Mouse (Mus musculus) 416B (cell line): Measurements from ENCODE around the gene Mfsd4a.

Source experiments
- DNase-seq: peaks from one replicate; pipeline ENCODE4 v3.0.0; 2011; ENCODE audit warnings: low read depth

The Mfsd4a gene

GRCm38 (mm10) chr1:132067261-132068255 lies at the start of gene Mfsd4a:
Mfsd4a (minus strand) TSS chr1:132068062.
- peak; percentile 33 for DNase-seq

- peak; percentile 58 for DNase-seq
These were observed 48.7 kb upstream of the Mfsd4a start for GRCm38 (mm10) chr1:132116606-132117005.

- DNase-seq = no peak
These were observed 45.2 kb upstream of the Mfsd4a start for GRCm38 (mm10) chr1:132113098-132113497.

GRCm38 (mm10) chr1:132112426-132112825 lies 44.6 kb upstream of the Mfsd4a start:
- no peak for DNase-seq

DNA sequence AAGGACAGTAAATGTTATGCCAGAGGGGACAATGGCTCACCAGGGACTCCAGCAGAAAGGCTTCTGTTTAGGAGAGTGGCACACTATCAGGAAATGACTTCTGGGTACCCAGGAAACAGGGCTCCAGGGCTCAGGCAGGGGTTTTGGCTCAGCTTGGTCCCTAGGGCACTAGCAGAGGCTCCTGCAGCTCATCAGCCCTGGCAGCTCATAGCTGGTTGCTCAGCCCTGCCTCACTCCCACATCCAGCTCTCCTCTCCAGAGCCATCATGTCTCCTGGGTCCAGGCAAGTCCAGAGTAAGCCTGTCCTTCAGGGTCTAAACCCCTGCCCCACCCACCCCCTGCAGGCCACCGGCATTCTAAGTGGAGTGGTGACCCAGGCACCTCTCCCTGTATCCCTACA lies 43.5 kb upstream of the Mfsd4a start:
- no peak for DNase-seq

DNA sequence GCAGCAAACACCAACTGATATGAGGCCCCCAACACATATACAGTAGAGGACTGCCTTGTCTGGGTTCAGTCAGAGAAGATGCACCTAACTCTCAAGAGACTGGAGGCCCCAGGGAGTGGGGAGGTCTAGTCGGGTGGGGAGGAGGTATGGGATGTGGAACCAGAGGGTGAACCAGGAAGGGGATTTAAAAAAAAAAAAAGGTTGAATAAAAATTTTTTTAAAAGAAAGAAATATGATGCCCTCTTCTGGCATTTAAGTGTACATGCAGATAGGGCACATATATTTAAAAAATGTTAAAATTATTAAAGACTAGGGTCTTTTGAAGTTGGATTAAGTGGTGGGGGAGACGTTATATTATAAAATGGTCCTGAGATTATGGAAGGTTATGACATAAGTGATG lies 41.5 kb upstream of the Mfsd4a start:
- peak; percentile 45 for DNase-seq

GRCm38 (mm10) chr1:132104353-132104752 lies 36.5 kb upstream of the Mfsd4a start:
- DNase-seq = no peak

GRCm38 (mm10) chr1:132101953-132102697 lies 34.3 kb upstream of the Mfsd4a start:
- no peak for DNase-seq

DNA sequence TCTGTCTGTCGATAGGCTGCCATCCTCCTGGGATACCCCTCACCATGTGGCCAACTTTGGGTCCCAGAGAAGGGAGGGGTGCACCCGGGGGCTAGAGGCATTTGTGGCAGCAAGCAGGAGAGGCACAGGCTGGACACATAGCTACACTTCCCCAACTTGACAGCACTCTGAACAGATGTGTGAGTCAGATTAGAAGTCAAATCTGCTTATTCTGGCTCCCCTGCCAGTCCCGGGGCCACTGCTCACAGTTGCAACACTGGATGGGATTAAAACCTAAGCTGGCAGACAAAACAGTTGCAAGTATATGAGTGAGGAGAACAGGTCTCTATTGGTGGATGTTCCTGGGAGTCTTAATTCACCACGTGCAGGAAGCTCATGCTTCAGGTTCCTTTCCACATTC lies 31.9 kb upstream of the Mfsd4a start:
- DNase-seq = peak; percentile 73

GRCm38 (mm10) chr1:132099016-132099415 lies 31.2 kb upstream of the Mfsd4a start:
- no peak for DNase-seq

DNA sequence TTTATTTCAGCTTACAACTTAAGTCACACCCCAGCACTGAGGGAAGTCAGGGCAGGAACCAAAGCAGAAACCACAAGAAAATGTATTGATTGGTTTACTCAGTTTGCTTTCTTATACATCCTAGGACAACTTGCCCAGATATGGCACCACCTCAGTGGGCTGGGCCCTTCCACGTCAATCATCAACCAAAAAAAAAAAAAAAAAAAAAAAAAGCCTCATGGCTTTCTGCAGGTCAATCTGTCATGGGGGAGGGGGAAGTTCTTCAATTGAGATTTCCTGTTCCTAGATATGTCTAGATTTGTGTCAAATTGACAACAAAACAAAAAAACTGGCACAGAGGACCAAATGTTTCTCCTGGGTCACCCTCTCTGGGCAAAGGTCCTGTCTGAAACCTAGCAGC lies 30.2 kb upstream of the Mfsd4a start:
- peak; percentile 53 for DNase-seq

GRCm38 (mm10) chr1:132095356-132096004 lies 27.6 kb upstream of the Mfsd4a start:
- DNase-seq = peak; percentile 99

DNA sequence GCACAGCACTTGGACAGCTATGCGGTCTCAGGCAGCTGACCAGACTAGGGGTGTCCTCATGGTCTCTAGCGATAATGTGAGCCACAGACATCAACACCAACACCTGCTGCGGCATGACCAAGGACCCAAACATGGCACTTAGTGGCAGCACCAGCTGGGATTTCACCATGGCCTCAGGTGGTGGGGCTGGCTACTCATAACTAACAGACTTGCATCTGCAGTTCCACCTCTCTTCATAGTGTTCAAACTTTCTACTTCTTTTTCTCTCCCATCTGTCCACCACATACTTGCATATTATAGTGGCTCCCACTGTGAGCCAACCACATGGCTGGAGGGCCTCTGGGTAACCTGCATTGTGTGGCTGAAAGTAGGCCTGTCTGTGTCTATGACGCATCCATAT lies 25.4 kb upstream of the Mfsd4a start:
- DNase-seq = no peak

DNA sequence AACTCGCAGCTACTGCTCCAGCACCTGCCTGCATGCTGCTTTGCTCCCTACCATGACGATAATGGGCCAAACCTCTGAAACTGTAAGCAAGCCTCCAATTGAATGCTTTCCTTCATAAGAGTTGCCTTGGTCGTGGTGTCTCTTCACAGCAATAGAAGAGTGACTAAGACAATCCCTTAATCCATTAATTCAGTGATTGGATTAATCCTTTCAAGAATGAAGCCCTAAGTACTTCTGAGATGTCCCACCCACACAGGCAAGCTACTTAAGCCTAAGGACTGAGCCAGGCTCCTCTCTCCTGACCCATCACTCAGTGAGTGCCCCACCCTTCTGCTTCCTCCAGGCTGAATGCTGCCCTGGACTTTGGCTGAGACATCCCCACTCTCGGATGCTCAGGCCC lies 22.4 kb upstream of the Mfsd4a start:
- DNase-seq = no peak

DNA sequence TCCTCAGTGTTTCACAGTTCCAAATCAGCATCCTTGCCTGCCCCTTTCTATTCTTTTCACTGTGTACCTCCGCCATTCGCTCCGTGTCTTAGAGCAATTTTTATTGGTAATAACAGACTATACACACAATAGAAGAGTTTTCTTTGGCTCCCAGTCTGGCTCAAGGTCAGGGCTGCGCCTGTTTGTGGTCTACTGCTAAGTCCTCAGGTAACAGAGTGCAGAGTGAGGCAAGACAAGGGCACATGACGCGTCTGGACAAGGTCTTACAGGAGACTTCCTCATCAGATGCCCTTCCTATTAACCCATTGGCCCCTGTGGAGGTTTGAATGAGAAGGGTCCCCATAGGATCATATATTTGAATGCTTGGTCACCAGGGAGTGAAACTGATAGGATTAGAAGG lies 21.9 kb upstream of the Mfsd4a start:
- DNase-seq = peak; percentile 44

GRCm38 (mm10) chr1:132088181-132088671 lies 20.4 kb upstream of the Mfsd4a start:
- DNase-seq = no peak

DNA sequence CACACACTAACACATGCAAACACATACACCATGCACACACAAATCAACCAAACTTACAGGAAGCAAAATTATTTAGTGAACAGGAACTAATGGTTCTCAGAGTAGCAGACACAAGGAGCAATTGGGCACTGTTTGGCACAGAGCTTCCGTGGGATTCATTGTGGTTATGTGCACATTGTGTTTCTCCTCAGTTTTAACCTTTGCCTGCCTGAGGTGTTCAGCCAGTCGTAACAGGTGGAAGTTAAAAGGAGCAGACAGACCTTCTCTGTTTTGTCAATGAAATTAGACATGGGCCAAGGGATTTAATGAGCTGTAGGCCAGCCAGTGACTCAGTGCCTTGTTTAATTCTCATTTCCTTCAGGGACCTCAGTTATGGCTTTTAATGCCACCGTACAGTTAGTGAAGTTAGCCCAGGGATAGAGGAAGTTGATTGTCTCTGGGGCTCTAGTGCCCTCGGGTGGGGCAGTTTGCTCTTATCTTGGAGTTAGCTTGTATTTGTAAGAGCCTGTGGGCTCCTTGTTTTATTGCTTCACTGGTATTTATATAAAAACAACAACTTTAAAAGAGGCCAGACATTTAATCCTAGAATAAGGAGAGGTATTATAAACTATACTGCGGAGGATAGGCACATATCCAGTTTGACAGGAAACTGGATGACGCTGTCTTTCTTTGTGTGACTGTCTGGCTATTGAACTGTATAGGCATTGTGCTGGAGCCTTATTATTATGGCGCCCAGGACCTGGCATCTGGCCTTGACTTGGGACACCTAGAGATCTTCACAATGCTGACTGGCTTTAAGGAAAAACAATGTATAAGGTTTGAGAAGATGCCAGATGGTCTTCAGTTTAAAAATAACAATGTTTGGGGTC lies 17.6 kb upstream of the Mfsd4a start:
- DNase-seq = peak; percentile 82

DNA sequence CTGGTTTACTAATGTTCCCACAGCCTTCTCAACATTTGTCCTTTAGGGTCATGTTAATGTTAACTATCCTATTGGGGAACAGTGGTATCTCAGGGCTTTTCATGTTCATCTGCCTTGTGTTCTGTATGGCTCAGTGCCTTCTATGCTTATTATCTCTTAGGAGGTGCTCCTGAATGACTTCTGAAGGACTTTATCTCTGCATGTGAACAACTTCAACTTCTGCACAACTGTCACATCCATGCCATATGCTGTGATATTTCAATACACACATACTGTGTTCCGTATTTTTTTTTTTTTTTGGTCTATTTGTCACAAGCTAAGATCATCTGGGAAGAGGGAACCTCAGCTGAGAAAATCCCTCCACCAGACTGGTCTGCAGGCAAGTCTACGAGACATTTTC lies 10.6 kb upstream of the Mfsd4a start:
- no peak for DNase-seq

DNA sequence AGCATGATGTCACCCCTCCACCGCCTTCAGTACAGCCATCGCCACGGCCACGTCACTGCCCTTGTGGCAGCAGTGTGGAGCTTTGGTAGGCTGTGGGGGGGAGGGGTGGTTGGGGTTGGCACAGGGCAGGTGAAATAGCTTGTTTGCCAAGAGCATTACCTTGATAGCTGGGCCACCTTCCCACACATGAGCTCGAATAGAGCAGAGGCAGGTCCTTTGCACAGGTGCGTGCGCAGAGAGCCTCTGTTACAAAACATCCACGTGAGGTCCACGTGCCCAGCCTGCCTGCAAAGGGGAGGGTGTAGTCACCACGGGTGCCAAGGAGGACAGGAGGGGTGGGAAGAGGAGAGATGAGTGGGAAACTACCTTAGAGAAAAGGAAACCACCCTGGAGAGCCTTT lies 7.7 kb upstream of the Mfsd4a start:
- no peak for DNase-seq

DNA sequence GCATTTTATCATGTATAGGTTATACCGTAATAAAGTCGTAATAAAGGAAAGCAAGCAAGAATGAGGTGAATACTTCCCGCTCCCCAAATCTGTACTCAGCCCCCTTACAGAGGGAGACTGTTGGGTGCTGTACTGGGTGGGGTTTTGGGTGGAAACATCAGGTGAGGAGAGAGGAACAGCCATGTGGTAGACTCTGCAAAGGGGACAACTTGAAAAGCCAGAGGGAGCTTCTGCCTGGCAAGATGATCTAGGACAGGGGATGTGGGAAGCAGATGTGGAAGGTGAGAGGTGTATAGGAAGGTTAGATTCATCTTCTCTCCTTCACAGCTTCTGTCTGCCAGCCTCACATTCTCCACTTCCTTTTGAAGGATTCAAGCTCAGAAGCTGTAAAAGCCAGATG lies 2.8 kb upstream of the Mfsd4a start:
- DNase-seq = no peak

- no peak for DNase-seq
These were observed 1.6 kb upstream of the Mfsd4a start for GRCm38 (mm10) chr1:132069436-132069835.
